8 mouse cellular contexts compared by ENCODE assay signal in the genomic region with DNA sequence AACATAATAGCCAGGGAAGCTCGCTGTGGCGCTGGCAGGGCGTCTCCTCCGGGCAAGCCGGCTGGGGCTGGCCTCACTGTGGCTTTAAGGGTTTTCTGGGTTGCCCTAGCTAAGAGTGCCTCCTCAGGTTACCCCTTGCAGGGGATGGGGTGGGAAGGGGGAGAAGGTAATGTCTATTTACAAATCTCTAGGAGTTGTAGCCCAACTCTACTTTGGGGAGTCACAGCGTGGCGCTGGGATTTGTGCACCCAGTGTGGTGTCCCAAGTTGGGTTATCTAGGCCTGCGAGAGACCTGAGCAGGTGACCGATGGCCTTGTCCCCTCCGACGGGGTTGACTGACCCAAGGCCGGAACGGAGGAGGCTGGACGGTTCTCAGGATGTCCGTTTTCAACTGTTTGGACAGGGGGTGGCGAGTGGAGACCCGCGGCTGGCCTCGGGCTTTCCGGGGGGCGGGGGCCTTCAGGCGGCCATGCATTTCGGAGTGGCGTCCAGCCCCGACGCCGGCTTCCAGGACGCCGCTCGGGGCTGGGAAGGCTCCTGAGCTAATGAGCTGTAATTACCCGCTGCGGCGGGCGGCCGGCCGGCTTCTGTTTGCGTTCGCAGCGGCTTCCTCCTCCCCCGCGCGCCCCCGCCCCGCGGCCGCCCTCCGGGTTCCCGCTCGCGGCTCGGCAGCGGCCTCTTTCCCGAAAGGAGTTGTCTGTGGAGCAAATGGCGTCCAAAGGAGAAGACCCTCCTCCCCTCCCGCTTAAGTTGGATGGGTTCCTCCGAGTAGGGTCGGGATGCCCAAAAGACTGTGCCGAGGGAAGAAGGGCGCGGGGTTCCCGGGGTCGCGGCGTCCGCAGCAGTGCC. TPM values are rescaled to one million over a fixed set of nuclear protein-coding genes. Genes with fewer than 3 reads are reported as not detected.
DNase-seq lines count a peak whose midpoint lies in the region; ATAC-seq lines count a peak whose summit lies in the region.

No protein-coding gene starts in this region.

- H3K27me3 ChIP-seq in heart, embryonic 15.5 days = peaks cover 62% of the 10 kb centered on the region
- H3K27me3 ChIP-seq in limb, embryonic 10.5 days (ENCODE audit: low read depth, poor library complexity, severe bottlenecking) = peaks cover 98% of the 10 kb centered on the region

- DNase-seq in kidney, adult 11 months = peak; percentile 40
- no peak for DNase-seq in kidney, adult 18-20 months
- peak; percentile 57 for DNase-seq in adrenal gland, postnatal 10 days
- peak; percentile 77 for DNase-seq in limb, embryonic 10.5 days (ENCODE audit: low spot score)
- peak; percentile 47 for DNase-seq in retina, embryonic 14.5 days (ENCODE audit: low spot score)
- DNase-seq in natural killer cell, adult 2 months (ENCODE audit: low spot score in 2 of 2) = no peak

- H3K4me1 ChIP-seq in heart, embryonic 15.5 days (replicated peaks) = peaks cover 30% of the 10 kb centered on the region
- peaks cover 74% of the 10 kb centered on the region for H3K4me1 ChIP-seq in limb, embryonic 10.5 days

- ATAC-seq in heart, embryonic 15.5 days (replicated peaks; ENCODE audit: insufficient number of reproducible peaks, insufficient read depth, low FRiP score, low read depth) = no peak
- ATAC-seq in megakaryocyte progenitor cell, adult 5-6 weeks (replicated peaks; ENCODE audit: poor library complexity) = no peak

- H3K4me3 ChIP-seq in heart, embryonic 15.5 days = peak overlapping the region; percentile 52
- H3K4me3 ChIP-seq in limb, embryonic 10.5 days = peak overlapping the region; percentile 73

- peak overlapping the region; percentile 60 for H3K4me2 ChIP-seq in heart, embryonic 15.5 days

- 2% methylated on average over 55 of the region's 65 CpGs for WGBS in heart, embryonic 15.5 days
- WGBS in limb, embryonic 10.5 days = under 1% methylated on average over 65 of the region's 65 CpGs

- no peaks in the 10 kb centered on the region for H3K9me3 ChIP-seq in heart, embryonic 15.5 days (replicated peaks)
- no peaks in the 10 kb centered on the region for H3K9me3 ChIP-seq in limb, embryonic 10.5 days (replicated peaks)

- no peaks in the 10 kb centered on the region for H3K36me3 ChIP-seq in heart, embryonic 15.5 days
- peaks cover 7% of the 10 kb centered on the region; the same call in 1 of the 2 replicates for H3K36me3 ChIP-seq in limb, embryonic 10.5 days

- H3K9ac ChIP-seq in heart, embryonic 15.5 days = peak overlapping the region; percentile 56

- H3K27ac ChIP-seq in heart, embryonic 15.5 days = peak overlapping the region; percentile 47
- peak overlapping the region; percentile 82 for H3K27ac ChIP-seq in limb, embryonic 10.5 days

RNA-seq across cellular contexts. Expression of a gene that starts 4.5 kb away (rescaled TPM):
- total RNA-seq in adrenal gland, postnatal 10 days (2021) = 1 to 10 TPM; 6.7 to 6.9 TPM
- 1.9 and 2.2 TPM in 2 replicates for polyA plus RNA-seq in heart, embryonic 15.5 days (2015; fragmentation: Nextera tagmentation; extraction: Ambion mirVana)
- polyA plus RNA-seq in limb, embryonic 10.5 days (2016; fragmentation: Nextera tagmentation; extraction: Ambion mirVana) = 0.74 and 1.8 TPM in 2 replicates
- total RNA-seq in megakaryocyte progenitor cell, adult 5-6 weeks (2015) = 0.02 TPM in 1 of 2 replicates, not detected in the other
- not detected in 2 replicates for total RNA-seq in megakaryocyte progenitor cell, adult 5-6 weeks (2017)

Comparison
In these comparisons a context has a peak if more than half of its experiments do, and no peak if none do; other contexts are left out.
1. DNase-seq: peak in kidney, adult 11 months (single experiment), adrenal gland, postnatal 10 days (single experiment), limb, embryonic 10.5 days (single experiment) and retina, embryonic 14.5 days (single experiment); none in kidney, adult 18-20 months (single experiment) and natural killer cell, adult 2 months (0 of 2).
2. RNA of a gene that starts 4.5 kb away (total RNA-seq): 6.7 to 6.9 TPM in adrenal gland, postnatal 10 days; 0.02 TPM in megakaryocyte progenitor cell, adult 5-6 weeks; every median in the first group is over 4 times any median in the second.